Mouse (Mus musculus) urinary bladder, postnatal 14 days (tissue): ENCODE results near the gene Lrrc8c.

Experiments
- DNase-seq: peaks from one replicate; pipeline ENCODE4 v3.0.0; 2021; ENCODE audit warnings: low spot score

Gene Lrrc8c

DNA sequence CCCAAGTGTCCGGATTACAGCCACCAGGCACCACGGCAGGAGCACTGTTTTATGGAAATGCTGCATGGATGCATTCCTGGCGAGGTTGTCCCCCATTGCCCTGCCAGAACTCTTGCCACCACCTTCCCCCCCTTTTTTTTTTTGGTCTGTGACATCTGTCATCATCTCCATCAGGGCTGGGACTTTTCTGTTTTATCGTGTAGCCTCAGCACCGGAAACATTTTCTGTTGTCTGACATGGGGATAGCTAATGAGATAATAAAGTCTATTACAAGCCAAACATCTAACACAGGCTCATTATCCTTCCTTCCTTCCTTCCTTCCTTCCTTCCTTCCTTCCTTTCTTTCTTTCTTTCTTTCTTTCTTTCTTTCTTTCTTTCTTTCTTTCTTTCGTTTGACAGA, 119.7 kb downstream of the Lrrc8c start:
- DNase-seq = no peak

- DNase-seq = no peak
Measured at GRCm38 (mm10) chr5:105639363-105639762, 120.2 kb downstream of the Lrrc8c start.

GRCm38 (mm10) chr5:105642517-105642916, 123.3 kb downstream of the Lrrc8c start:
- no peak for DNase-seq

DNA sequence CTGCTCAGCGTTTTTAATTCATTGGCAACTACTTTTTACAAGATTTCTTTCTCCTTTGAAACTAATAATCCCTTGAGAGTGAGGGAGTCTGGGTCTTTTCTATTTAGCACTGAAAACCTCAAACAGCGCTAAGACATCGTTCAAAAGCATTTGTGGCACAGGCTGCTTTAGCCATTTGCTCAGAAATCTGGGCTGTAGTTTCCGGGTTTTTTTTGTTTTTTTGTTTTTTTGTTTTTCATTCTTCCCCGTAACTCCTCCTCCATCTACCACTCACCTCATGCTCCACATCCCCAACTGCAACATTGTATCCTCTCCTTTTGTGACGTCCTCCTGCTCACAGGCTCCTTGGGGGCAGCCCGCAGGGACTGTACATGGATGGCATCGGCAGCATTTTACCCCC, 124.1 kb downstream of the Lrrc8c start:
- DNase-seq = no peak

DNA sequence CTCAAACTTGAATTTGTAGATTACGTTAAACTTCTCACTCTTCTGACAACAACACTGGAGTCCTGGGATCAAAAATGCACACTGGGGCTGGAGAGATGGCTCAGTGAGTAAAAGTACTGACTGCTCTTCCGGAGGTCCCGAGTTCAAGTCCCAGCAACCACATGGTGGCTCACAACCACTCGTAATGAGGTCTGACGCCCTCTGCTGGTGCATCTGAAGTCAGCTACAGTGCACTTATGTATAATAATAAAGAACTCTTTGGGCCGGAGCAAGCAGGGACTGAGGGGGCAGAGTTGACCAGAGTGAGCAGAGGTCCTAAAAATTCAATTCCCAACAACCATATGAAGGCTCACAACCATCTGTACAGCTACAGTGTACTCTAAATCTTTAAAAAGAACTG, 125.0 kb downstream of the Lrrc8c start:
- no peak for DNase-seq

DNA sequence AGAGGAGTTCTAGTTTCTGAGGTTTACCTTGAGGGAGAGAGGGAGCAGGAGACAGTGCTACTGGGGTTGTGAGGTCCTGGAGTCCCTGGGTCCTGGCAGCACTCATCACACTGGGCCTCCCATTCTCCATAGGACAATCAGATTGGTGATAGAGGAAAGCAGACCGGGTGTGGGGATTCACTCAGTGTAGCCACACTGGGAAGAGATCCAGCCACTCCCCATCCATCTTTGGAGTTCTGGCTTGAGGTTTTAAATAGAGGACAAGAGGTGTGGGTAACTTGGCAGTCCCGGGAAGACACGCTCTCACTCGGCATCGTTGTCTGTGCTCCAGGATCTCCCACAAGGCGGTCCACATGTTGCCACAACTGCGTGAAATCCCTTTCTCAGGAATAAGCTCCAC, 127.9 kb downstream of the Lrrc8c start:
- no peak for DNase-seq

GRCm38 (mm10) chr5:105648648-105649287, 129.6 kb downstream of the Lrrc8c start:
- no peak for DNase-seq

GRCm38 (mm10) chr5:105649514-105650001, 130.4 kb downstream of the Lrrc8c start:
- DNase-seq = no peak

GRCm38 (mm10) chr5:105650728-105651479, 131.7 kb downstream of the Lrrc8c start:
- no peak for DNase-seq

- DNase-seq = no peak
Measured at GRCm38 (mm10) chr5:105651561-105651991, 132.4 kb downstream of the Lrrc8c start.

GRCm38 (mm10) chr5:105654237-105655063, 135.3 kb downstream of the Lrrc8c start:
- peak; percentile 81 for DNase-seq

DNA sequence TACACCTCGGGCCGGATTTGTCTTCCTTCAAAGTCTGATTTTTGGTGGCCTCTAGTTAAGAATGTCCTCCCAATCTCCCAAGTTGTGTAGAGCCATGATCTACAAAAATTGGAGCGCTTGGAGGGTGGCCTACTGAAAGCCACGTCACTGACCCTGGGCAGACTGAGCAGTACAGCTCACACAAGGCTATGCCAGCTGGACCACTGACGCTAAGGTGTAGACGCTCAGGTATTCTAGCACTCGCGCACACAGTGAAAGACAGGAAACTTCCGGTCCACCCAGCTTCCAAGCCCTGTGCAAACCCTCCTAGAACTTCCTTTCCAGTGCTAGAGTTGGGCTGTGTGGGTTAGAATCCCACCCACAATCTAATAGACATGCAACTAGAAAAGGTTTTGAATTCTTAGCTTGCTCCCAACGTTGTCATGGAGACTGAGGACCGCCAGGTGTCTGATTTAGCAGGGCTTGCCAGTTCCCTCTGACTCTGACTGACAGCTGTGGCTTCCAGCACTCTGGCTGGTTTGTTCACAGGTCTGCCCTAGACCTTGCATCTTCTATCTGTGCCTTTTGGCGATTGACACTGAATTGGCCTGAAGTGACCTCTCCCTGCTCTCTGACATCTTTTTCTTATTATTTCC, 136.0 kb downstream of the Lrrc8c start:
- DNase-seq = no peak

DNA sequence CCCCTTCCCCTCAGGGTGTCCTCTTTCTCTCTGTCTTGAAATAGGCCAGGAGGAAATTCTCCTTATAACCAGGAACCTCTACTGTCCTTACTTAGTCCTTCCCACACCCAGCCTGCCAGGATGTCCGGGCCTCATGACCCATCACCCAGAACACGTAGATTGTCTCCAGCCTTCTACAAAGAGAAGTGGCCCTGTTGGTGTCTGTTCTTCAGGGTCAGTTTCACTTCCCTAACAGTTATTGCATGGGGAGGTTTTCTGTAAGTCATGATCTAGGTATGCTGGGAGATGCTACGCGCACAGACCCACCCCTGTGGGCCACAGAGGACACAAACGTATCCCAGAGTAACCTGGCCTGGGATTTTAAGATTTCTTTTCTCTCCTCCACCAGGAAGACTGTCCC, 142.7 kb downstream of the Lrrc8c start:
- no peak for DNase-seq
